Mouse (Mus musculus): ENCODE data around the gene Mansc1. TPM values are rescaled to one million over a fixed set of nuclear protein-coding genes. Genes with fewer than 3 reads are reported as not detected.

Gene Mansc1
- polyA plus RNA-seq, 1 experiment from 2014 or later, result 1.4 TPM

DNA sequence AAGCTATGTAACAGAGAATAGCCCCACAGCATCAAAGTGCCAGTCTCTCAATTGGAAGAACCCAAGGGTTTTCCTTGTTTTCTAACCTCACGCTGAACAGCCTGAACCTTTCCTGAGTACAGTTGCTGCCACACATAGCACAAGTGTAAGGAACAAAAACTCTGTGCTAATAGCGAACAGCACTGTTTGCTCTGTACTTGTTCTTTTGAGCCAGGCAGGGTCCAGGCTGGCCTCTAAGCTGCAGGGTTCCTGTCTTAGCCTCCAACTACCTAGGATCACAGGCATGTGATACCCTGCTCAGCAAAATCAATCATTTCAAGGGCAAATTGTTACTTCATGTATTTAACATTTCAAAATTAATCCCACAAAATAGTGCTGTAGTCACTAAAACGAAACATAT is 72.7 kb downstream of the Mansc1 start:
- Histone ChIP-seq H3K27me3 (no peaks in the 10 kb centered on the region), H3K9me3 (no peaks in the 10 kb centered on the region), H3K4me2 (replicated peaks) (no peak overlapping the region), H3K9ac (replicated peaks) (no peak overlapping the region), H3K27ac (replicated peaks) (no peak overlapping the region), H3K4me1 (peaks cover 24% of the 10 kb centered on the region), H3K4me3 (no peak overlapping the region), H3K36me3 (no peaks in the 10 kb centered on the region)
- 70% methylated on average over 3 of the region's 3 CpGs for WGBS
- no peak for ATAC-seq (ENCODE audit: low FRiP score, low read depth)

Other genes with a start within 250 kb of the Mansc1 start
- 0.10 TPM in 1 of 2 replicates, not detected in the other for gene Bcl2l14, start 236.2 kb downstream of the Mansc1 start, polyA plus RNA-seq (2016; fragmentation: Nextera tagmentation; extraction: Ambion mirVana)
- gene Lrp6, start 65.5 kb downstream of the Mansc1 start, polyA plus RNA-seq (2016; fragmentation: Nextera tagmentation; extraction: Ambion mirVana), result 33.7 and 36.2 TPM in 2 replicates
- 32.9 and 35.3 TPM in 2 replicates for gene Borcs5, start 7.0 kb upstream of the Mansc1 start, polyA plus RNA-seq (2016; fragmentation: Nextera tagmentation; extraction: Ambion mirVana)
- 17.0 and 17.7 TPM in 2 replicates for gene Dusp16, start 160.1 kb upstream of the Mansc1 start, polyA plus RNA-seq (2016; fragmentation: Nextera tagmentation; extraction: Ambion mirVana)
- gene Crebl2, start 197.7 kb upstream of the Mansc1 start, polyA plus RNA-seq (2016; fragmentation: Nextera tagmentation; extraction: Ambion mirVana), result 2.5 and 2.9 TPM in 2 replicates

Data from midbrain, embryonic 12.5 days (tissue).